8 mouse cellular contexts compared by ENCODE assay signal in genomic region chr12:115165499-115165898, GRCm38 (mm10).
DNase-seq lines count a peak whose midpoint lies in the region; ATAC-seq and TF ChIP-seq lines count a peak whose summit lies in the region.
"Not testable (repeated sequence)": the region's sequence is repeated elsewhere in the genome, so short reads cannot be mapped to it uniquely, and the experiment has no call there.

No protein-coding gene starts in this region.

- peak overlapping the region; percentile 96 for H3K27ac ChIP-seq in bone marrow macrophage, adult 2 months (ENCODE audit: insufficient read depth, low read depth, low read length)
- H3K27ac ChIP-seq in liver, embryonic 15.5 days (replicated peaks): not testable (repeated sequence)
- H3K27ac ChIP-seq in macrophage: peak overlapping the region; percentile 94

- WGBS in liver, embryonic 15.5 days (ENCODE audit: insufficient replicate concordance): 5% methylated on average over 2 of the region's 2 CpGs
- WGBS in macrophage (ENCODE audit: missing documents): 0% methylated on average over 2 of the region's 2 CpGs

- H3K4me1 ChIP-seq in bone marrow macrophage, adult 2 months (ENCODE audit: control insufficient read depth, insufficient read depth, low read length): peaks cover 14% of the 10 kb centered on the region
- not testable (repeated sequence) for H3K4me1 ChIP-seq in liver, embryonic 15.5 days (replicated peaks)

- not testable (repeated sequence) for TF ChIP-seq CTCF in bone marrow macrophage, adult 2 months (IDR thresholded peaks at IDR 0.05; ENCODE audit: low read depth, low read length)

- H3K4me3 ChIP-seq in bone marrow macrophage, adult 2 months (ENCODE audit: insufficient read depth, low read length): peak overlapping the region; percentile 18
- H3K4me3 ChIP-seq in liver, embryonic 15.5 days (replicated peaks); macrophage (ENCODE audit: inconsistent target): not testable (repeated sequence)

- not testable (repeated sequence) for H3K27me3 ChIP-seq in liver, embryonic 15.5 days

- H3K9ac ChIP-seq in liver, embryonic 15.5 days: not testable (repeated sequence)

- peak; percentile 88 for ATAC-seq in CD4-positive, CD25-positive, alpha-beta regulatory T cell, adult 4 months
- ATAC-seq in hematopoietic stem cell, adult 5-6 weeks (replicated peaks in 1 of 2; ENCODE audit: insufficient read depth in 1 of 2, low FRiP score in 2 of 2, low TSS enrichment in 1 of 2, low read depth in 1 of 2, poor library complexity in 2 of 2, severe bottlenecking in 2 of 2): peak; percentile 94 to 96
- peak; percentile 34; the same call in 1 of the 2 replicates for ATAC-seq in liver, embryonic 15.5 days (ENCODE audit: insufficient read depth)

- not testable (repeated sequence) for TF ChIP-seq POLR2A in bone marrow macrophage, adult 2 months (IDR thresholded peaks at IDR 0.05; ENCODE audit: borderline replicate concordance, low read depth, low read length)

- not testable (repeated sequence) for H3K36me3 ChIP-seq in liver, embryonic 15.5 days (replicated peaks); macrophage (ENCODE audit: inconsistent target)

- not testable (repeated sequence) for H3K9me3 ChIP-seq in liver, embryonic 15.5 days (replicated peaks)

- DNase-seq in natural killer cell, adult 2 months (ENCODE audit: low spot score in 2 of 2): peak; percentile 2 to 16
- DNase-seq in spleen, postnatal 36 days (ENCODE audit: low spot score in 2 of 2): peak; percentile 45 to 53
- peak; percentile 6 for DNase-seq in thymus, postnatal 25 days

- not testable (repeated sequence) for H3K4me2 ChIP-seq in liver, embryonic 15.5 days

- H3K79me2 ChIP-seq in macrophage (ENCODE audit: inconsistent target): not testable (repeated sequence)

Comparison
In these comparisons a context has a peak if more than half of its experiments do, and no peak if none do; other contexts are left out.
1. ATAC-seq: peak in every context shown above with its lines; median percentile 95 in hematopoietic stem cell, adult 5-6 weeks; 88 in CD4-positive, CD25-positive, alpha-beta regulatory T cell, adult 4 months; 34 in liver, embryonic 15.5 days.